Mouse (Mus musculus) erythroblast, embryonic 14.5 days (primary cell): ENCODE measurements around the gene A730015C16Rik.

Experiments used
- GATA1 ChIP-seq: IDR thresholded peaks from 2 replicates; pipeline ENCODE4 v1.6.1; 2012; ENCODE audit warnings: low read length, inconsistent platforms, mixed read lengths
- TAL1 ChIP-seq: IDR thresholded peaks from 3 replicates; pipeline ENCODE4 v1.6.1; 2012; ENCODE audit warnings: low read length, inconsistent platforms, mixed read lengths

DNA sequence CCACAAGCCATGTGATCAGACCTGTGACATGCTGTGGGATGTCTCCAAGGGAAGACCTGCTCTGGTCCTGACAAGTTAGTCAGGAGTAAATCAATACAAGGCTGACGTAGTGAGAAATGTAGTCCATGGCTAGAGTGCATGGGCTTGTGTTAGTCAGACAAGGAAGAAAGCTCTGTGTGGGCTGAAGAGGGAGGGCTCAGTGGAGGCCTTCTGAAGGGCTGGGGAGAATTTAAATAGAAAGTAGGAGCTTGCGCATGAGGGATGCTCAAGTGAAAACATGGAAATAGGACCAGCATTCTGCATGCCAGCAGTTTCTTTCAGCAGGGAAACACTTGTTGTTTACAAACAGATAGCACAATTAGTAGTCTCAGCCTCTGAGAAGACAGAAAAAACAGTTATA is 44.9 kb downstream of the A730015C16Rik start:
- TF ChIP-seq GATA1: no peak
- no peak for TF ChIP-seq TAL1
